Mouse (Mus musculus): Measurements from ENCODE around the gene Hibadh. TPM values are rescaled to one million over a fixed set of nuclear protein-coding genes. Genes with fewer than 3 reads are reported as not detected.

Hibadh gene
- polyA plus RNA-seq, 1 experiment, result 9.1 TPM

DNA sequence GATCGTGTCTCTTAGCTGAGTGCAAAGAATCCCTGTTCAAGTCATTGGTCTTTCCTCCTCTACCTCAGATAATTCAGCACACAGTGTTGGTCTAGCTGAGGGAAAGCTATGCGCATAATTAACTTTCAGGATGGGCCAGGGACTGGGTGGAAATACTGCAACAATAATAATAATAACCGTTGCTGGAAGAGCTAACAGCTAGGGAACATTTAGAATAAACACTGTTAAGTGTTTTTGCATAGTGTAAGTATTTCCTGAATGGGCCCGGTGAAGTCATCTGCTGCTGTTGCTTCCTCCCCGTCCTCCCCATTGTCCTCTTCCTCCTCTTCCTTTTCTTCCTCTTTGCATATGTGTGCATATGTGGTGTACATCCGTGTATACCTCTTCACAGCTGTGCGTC lies 132.2 kb downstream of the Hibadh start:
- H3K36me3 ChIP-seq (replicated peaks; ENCODE audit: low read length), result no peaks in the 10 kb centered on the region
- peaks cover 19% of the 10 kb centered on the region for H3K27me3 ChIP-seq (replicated peaks)
- no peak overlapping the region for H3K4me3 ChIP-seq (replicated peaks)
- H3K9me3 ChIP-seq, result peaks cover 10% of the 10 kb centered on the region
- TF ChIP-seq FLI1 (IDR thresholded peaks at IDR 0.05; ENCODE audit: low read length), result no peak
- peaks cover under 1% of the 10 kb centered on the region; the same call in 1 of the 2 replicates for H3K4me1 ChIP-seq

DNA sequence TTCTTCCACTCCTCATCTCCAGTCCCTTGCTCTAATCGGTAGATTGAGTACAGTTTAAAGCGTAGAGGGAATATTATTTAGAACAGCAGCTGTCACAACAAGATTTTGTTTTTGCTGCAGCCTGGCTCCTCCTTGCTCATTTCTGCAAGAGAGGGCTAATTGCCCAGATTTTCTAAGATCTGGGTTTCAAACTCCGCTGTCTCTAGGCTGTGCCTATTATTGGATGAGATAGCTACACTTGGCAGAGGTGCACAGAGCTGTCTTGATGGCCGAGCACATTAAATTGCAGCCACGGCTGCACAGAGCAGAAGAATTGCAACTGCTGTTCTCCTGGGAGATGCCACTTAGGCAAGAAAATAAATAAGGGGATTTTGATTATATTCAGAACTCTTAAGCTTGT lies 133.0 kb downstream of the Hibadh start:
- Histone ChIP-seq H3K4me3 (replicated peaks) (no peak overlapping the region), H3K4me1 (no peaks in the 10 kb centered on the region), H3K27me3 (replicated peaks) (peaks cover 26% of the 10 kb centered on the region), H3K9me3 (peaks cover 10% of the 10 kb centered on the region), H3K36me3 (replicated peaks; ENCODE audit: low read length) (no peaks in the 10 kb centered on the region)
- TF ChIP-seq GATA1 (IDR thresholded peaks at IDR 0.05; ENCODE audit: borderline replicate concordance, low read length), result no peak
- TF ChIP-seq FLI1 (IDR thresholded peaks at IDR 0.05; ENCODE audit: low read length), result no peak

DNA sequence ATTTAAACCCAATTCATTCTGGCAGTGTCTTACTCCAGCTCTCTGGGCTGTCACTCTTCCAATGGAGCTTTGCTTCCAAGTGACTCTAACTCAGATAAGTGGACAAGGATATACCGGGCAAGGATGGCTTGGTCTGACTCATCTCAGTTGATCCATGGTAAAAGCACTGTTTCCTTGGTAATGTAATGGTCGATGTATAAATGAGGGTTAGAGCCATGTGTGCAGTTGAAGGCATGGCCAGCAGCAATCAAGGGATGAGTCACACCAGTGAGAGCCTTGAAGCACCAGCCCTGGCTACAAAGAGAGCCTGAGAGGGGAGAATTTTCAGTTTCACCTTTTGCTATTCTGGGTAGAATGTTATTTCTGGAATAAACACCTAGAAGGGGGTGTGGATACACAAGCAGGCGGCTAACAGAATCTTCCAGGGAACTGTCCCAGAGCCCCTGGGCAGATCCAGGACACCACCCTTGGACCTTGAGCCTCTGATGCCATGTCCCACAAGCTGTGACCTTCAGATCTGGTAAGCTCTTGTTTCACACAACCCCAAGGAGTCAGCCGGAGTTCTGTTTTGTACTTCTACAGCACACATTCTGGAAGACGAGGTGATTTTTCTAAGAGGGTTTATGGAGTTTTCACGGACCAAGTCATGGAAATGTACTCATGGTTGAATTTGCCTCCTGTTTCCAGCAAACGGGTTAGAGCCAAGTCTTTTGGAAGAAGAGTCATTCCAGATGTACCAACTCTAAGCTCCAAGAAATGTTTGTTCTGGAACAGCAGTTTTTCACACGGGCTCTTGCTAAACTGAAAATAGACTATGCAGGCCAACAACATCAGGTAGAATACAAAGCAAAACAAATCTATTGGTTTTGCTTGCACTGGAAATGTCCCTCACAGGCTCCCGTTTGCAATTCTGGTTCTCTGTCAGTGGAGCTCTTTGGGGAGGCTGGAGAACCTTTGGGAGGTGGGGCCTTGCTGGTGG lies 134.1 kb downstream of the Hibadh start:
- peaks cover 15% of the 10 kb centered on the region for H3K9me3 ChIP-seq
- peaks cover 5% of the 10 kb centered on the region; the same call in 1 of the 2 replicates for H3K4me1 ChIP-seq
- TF ChIP-seq GATA1 (IDR thresholded peaks at IDR 0.05; ENCODE audit: borderline replicate concordance, low read length), result no peak
- no peak for TF ChIP-seq FLI1 (IDR thresholded peaks at IDR 0.05; ENCODE audit: low read length)
- H3K4me3 ChIP-seq (replicated peaks), result no peak overlapping the region
- no peaks in the 10 kb centered on the region for H3K36me3 ChIP-seq (replicated peaks; ENCODE audit: low read length)
- H3K27me3 ChIP-seq (replicated peaks), result peaks cover 30% of the 10 kb centered on the region

DNA sequence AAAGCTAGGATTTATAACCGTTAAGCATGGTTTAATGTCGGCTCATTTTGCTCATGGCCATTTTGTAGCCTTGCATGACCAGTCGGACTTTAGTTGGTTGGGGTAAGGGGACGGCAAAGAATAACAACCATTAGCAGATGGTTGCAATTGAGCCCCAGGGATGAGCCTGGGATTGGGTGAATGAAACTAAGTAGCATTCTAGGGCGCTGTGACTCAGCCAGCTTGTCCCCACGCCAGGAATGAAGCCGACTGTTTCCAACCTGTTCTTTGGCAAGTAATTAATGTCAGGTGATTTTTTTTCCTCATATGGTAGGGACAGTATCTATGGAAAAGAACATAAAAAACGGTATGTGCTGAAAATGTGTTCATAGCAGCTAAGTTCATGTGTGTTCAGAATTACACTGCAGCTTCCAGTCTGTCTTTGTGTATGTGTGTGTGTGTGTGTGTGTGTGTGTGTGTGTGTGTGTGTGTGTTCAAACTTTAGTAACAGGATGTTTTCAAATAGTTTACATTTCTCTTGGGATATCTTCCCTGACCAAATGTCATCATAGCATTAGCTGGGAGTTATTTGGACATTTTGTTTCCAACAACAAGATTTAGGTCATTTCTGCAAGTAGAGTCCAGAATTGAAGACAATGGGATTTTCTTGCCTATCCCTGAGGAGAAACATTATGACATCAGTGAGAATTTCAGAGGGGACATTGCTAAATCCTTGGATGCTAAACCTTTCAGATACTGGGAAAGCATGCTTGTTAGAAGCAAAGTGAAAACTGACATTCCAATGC lies 135.3 kb downstream of the Hibadh start:
- peaks cover 32% of the 10 kb centered on the region for H3K27me3 ChIP-seq (replicated peaks)
- H3K36me3 ChIP-seq (replicated peaks; ENCODE audit: low read length), result no peaks in the 10 kb centered on the region
- H3K4me1 ChIP-seq, result peaks cover 5% of the 10 kb centered on the region; the same call in 1 of the 2 replicates
- H3K9me3 ChIP-seq, result peaks cover 17% of the 10 kb centered on the region
- TF ChIP-seq FLI1 (IDR thresholded peaks at IDR 0.05; ENCODE audit: low read length), result no peak
- no peak for TF ChIP-seq GATA1 (IDR thresholded peaks at IDR 0.05; ENCODE audit: borderline replicate concordance, low read length)
- H3K4me3 ChIP-seq (replicated peaks), result no peak overlapping the region

DNA sequence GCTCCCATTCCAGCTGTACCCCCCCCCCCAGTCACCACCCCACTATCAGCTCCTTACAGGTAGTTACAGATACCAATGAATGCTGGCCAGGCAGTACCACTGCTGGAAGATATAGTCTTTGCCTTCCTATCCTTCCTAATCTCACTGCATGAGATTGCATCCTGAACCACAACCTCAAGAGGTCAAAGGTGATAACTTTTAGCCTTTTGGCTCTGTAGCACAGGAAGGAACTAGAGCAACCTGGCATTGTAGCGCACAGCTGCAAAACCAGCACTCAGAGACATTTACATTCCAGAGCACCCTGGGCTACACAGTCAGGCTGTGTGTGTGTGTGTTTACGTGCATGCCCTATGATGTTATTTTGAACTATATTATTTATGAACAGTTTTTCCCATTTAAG lies 137.2 kb downstream of the Hibadh start:
- Histone ChIP-seq H3K4me3 (replicated peaks) (no peak overlapping the region), H3K4me1 (peaks cover 5% of the 10 kb centered on the region; the same call in 1 of the 2 replicates), H3K36me3 (replicated peaks; ENCODE audit: low read length) (no peaks in the 10 kb centered on the region), H3K9me3 (peaks cover 9% of the 10 kb centered on the region; the same call in 1 of the 2 replicates), H3K27me3 (replicated peaks) (peaks cover 33% of the 10 kb centered on the region)
- TF ChIP-seq FLI1 (IDR thresholded peaks at IDR 0.05; ENCODE audit: low read length), result no peak
- TF ChIP-seq GATA1 (IDR thresholded peaks at IDR 0.05; ENCODE audit: borderline replicate concordance, low read length), result no peak

DNA sequence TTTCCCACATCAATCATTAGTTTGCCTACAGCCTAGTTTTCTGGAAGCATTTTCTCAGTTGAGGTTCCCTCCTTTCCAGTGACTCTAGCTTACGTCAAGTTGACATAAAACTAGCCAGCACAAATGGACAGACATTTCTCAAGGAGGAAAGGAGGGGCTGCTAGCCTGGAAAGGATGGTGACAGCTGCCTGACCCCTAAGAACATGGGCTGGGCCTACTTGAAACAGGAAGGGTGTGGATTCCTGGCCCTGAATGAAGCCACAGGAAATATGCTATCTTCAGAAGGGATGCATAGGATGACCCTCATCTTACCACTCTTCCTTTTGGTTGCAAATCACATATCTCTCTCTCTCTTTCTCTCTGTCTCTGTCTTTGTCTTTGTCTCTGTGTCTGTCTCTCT lies 138.7 kb downstream of the Hibadh start:
- peaks cover 35% of the 10 kb centered on the region for H3K27me3 ChIP-seq (replicated peaks)
- no peak overlapping the region for H3K4me3 ChIP-seq (replicated peaks)
- TF ChIP-seq FLI1 (IDR thresholded peaks at IDR 0.05; ENCODE audit: low read length) (no peak), GATA1 (IDR thresholded peaks at IDR 0.05; ENCODE audit: borderline replicate concordance, low read length) (no peak)
- H3K36me3 ChIP-seq (replicated peaks; ENCODE audit: low read length), result no peaks in the 10 kb centered on the region
- H3K9me3 ChIP-seq, result peaks cover 9% of the 10 kb centered on the region; the same call in 1 of the 2 replicates
- H3K4me1 ChIP-seq, result peaks cover 5% of the 10 kb centered on the region; the same call in 1 of the 2 replicates

Other genes starting within 250 kb of the Hibadh start
- gene Tax1bp1, start 73.3 kb upstream of the Hibadh start, polyA plus RNA-seq (2012; ENCODE audit: insufficient read depth, low replicate concordance), result 12.5 and 13.6 TPM in 2 replicates